Mouse (Mus musculus): ENCODE results near the gene Tmem211. TPM values are rescaled to one million over a fixed set of nuclear protein-coding genes. Genes with fewer than 3 reads are reported as not detected.

Tmem211 gene
- total and polyA plus RNA-seq, 3 experiments, result not detected

DNA sequence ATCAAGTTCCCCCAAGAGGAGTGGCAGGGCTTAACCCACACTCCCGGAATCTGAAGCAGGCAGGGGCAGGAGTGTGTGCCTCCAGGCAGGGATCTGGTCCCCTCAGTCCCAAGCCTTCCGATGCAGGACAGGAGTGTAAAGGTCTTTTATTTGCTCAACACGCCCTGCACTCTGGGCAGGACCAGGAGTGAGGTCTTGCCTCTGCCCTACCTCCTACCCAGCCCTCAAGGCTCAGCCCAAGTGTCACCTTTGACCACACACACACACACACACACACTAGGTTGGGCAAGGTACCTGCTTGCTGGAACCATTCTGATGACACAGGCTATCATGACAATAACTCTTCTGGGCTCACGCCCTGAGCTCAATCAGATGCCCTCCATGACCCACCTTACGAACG, 7.3 kb upstream of the Tmem211 start:
- no peaks in the 10 kb centered on the region for H3K4me1 ChIP-seq (ENCODE audit: control insufficient read depth in 1 of 2, insufficient read depth in 2 of 2, low read length in 2 of 2)
- TF ChIP-seq MAFK (IDR thresholded peaks at IDR 0.05; ENCODE audit: borderline replicate concordance, low read depth, low read length) (no peak), MAZ (IDR thresholded peaks at IDR 0.05; ENCODE audit: low read depth, low read length) (no peak), MYB (IDR thresholded peaks at IDR 0.05; ENCODE audit: low read depth, low read length) (no peak), POLR2AphosphoS2 (IDR thresholded peaks at IDR 0.05; ENCODE audit: low read length) (no peak), GATA1 (IDR thresholded peaks at IDR 0.05; ENCODE audit: low read depth, low read length) (no peak), BHLHE40 (IDR thresholded peaks at IDR 0.05; ENCODE audit: borderline replicate concordance, low read depth, low read length) (no peak), RCOR1 (IDR thresholded peaks at IDR 0.05; ENCODE audit: low read depth, low read length) (no peak), USF2 (IDR thresholded peaks at IDR 0.05; ENCODE audit: borderline replicate concordance in 1 of 2, insufficient read depth in 1 of 2, low read depth in 1 of 2, low read length in 2 of 2) (no peak), CHD1 (IDR thresholded peaks at IDR 0.05; ENCODE audit: low read depth, low read length) (no peak), ZMIZ1 (IDR thresholded peaks at IDR 0.05; ENCODE audit: low read depth, low read length) (no peak), SIN3A (IDR thresholded peaks at IDR 0.05; ENCODE audit: low read length) (no peak), CHD2 (IDR thresholded peaks at IDR 0.05; ENCODE audit: low read length) (no peak), SMC3 (IDR thresholded peaks at IDR 0.05; ENCODE audit: low read depth, low read length) (no peak), POLR2AphosphoS5 (IDR thresholded peaks at IDR 0.05; ENCODE audit: borderline replicate concordance, low read depth, low read length) (no peak), HCFC1 (IDR thresholded peaks at IDR 0.05; ENCODE audit: low read depth, low read length) (no peak), CTCF (IDR thresholded peaks at IDR 0.05 in 2 of 3, conservative IDR thresholded peaks at IDR 0.05 in 1 of 3; ENCODE audit: control insufficient read depth in 1 of 3, insufficient read depth in 1 of 3, low read depth in 2 of 3, low read length in 3 of 3, poor library complexity in 1 of 3, severe bottlenecking in 1 of 3) (no peak), GABPA (IDR thresholded peaks at IDR 0.05; ENCODE audit: low read depth, low read length) (no peak)
- H3K27me3 ChIP-seq (ENCODE audit: control insufficient read depth in 1 of 2, insufficient read depth in 2 of 2, low read length in 2 of 2), result no peaks in the 10 kb centered on the region; a peak in 1 of 4 replicates
- no peaks in the 10 kb centered on the region for H3K36me3 ChIP-seq (ENCODE audit: control insufficient read depth in 1 of 2, insufficient read depth in 2 of 2, low read length in 2 of 2)
- H3K4me3 ChIP-seq (ENCODE audit: control insufficient read depth in 1 of 2, insufficient read depth in 1 of 2, low read depth in 2 of 2, low read length in 2 of 2), result no peak overlapping the region
- H3K9ac ChIP-seq (ENCODE audit: control insufficient read depth, low read depth, low read length, poor library complexity, severe bottlenecking), result no peak overlapping the region
- no peaks in the 10 kb centered on the region for H3K9me3 ChIP-seq (replicated peaks; ENCODE audit: insufficient read depth, low read length)
- H3K79me2 ChIP-seq (ENCODE audit: control insufficient read depth, insufficient read depth, low read length, poor library complexity), result no peaks in the 10 kb centered on the region
- no peak overlapping the region for H3K27ac ChIP-seq (ENCODE audit: control insufficient read depth, low read depth, low read length)
- DNase-seq (ENCODE audit: low read depth, low spot score), result no peak

DNA sequence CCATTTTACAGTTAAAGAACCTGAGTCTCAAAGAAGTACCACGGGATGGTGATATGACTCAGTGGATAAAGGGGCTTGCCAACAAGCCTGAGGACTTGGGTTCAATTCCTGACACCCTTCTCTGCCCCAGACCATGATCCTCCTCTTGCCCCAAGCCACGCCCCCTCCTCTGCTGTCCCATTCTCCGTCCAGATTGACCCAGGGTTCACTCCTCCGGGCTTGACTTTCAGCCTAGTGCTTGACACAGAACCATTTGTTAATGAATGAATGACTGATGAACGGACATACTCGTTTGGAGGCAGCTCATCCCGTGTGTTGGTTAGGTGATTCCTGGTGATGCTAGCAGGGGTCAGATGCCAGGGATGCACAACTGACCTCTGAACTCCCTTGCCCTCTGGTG, 6.8 kb upstream of the Tmem211 start:
- Histone ChIP-seq H3K4me3 (ENCODE audit: control insufficient read depth in 1 of 2, insufficient read depth in 1 of 2, low read depth in 2 of 2, low read length in 2 of 2) (no peak overlapping the region), H3K4me1 (ENCODE audit: control insufficient read depth in 1 of 2, insufficient read depth in 2 of 2, low read length in 2 of 2) (no peaks in the 10 kb centered on the region), H3K27ac (ENCODE audit: control insufficient read depth, low read depth, low read length) (no peak overlapping the region), H3K36me3 (ENCODE audit: control insufficient read depth in 1 of 2, insufficient read depth in 2 of 2, low read length in 2 of 2) (no peaks in the 10 kb centered on the region), H3K9ac (ENCODE audit: control insufficient read depth, low read depth, low read length, poor library complexity, severe bottlenecking) (no peak overlapping the region), H3K27me3 (ENCODE audit: control insufficient read depth in 1 of 2, insufficient read depth in 2 of 2, low read length in 2 of 2) (no peaks in the 10 kb centered on the region; a peak in 1 of 4 replicates), H3K9me3 (replicated peaks; ENCODE audit: insufficient read depth, low read length) (no peaks in the 10 kb centered on the region), H3K79me2 (ENCODE audit: control insufficient read depth, insufficient read depth, low read length, poor library complexity) (no peaks in the 10 kb centered on the region)
- no peak for DNase-seq (ENCODE audit: low read depth, low spot score)
- no peak for TF ChIP-seq MEF2A (IDR thresholded peaks at IDR 0.05; ENCODE audit: extremely low read depth, insufficient replicate concordance, low read depth, low read length, poor library complexity, severe bottlenecking)
- TF ChIP-seq TAL1 (IDR thresholded peaks at IDR 0.05; ENCODE audit: low read length), result no peak
- no peak for TF ChIP-seq EP300 (IDR thresholded peaks at IDR 0.05; ENCODE audit: low read depth in 1 of 2, low read length in 2 of 2)
- no peak for TF ChIP-seq TCF12 (IDR thresholded peaks at IDR 0.05; ENCODE audit: low read depth, low read length)
- TF ChIP-seq ZC3H11A (IDR thresholded peaks at IDR 0.05; ENCODE audit: low read depth, low read length), result no peak
- no peak for TF ChIP-seq MAFK (IDR thresholded peaks at IDR 0.05; ENCODE audit: borderline replicate concordance, low read depth, low read length)
- TF ChIP-seq BHLHE40 (IDR thresholded peaks at IDR 0.05; ENCODE audit: borderline replicate concordance, low read depth, low read length), result no peak
- TF ChIP-seq JUND (IDR thresholded peaks at IDR 0.05; ENCODE audit: low read depth, low read length), result no peak
- no peak for TF ChIP-seq SIN3A (IDR thresholded peaks at IDR 0.05; ENCODE audit: low read length)
- no peak for TF ChIP-seq ZKSCAN1 (IDR thresholded peaks at IDR 0.05; ENCODE audit: low read depth, low read length)
- TF ChIP-seq RCOR1 (IDR thresholded peaks at IDR 0.05; ENCODE audit: low read depth, low read length), result no peak
- no peak for TF ChIP-seq MYC (IDR thresholded peaks at IDR 0.05; ENCODE audit: low read depth, low read length)
- TF ChIP-seq KAT2A (conservative IDR thresholded peaks at IDR 0.05; ENCODE audit: low read depth, low read length), result no peak
- no peak for TF ChIP-seq UBTF (IDR thresholded peaks at IDR 0.05; ENCODE audit: borderline replicate concordance, insufficient read depth, low read depth, low read length)
- no peak for TF ChIP-seq POLR2AphosphoS2 (IDR thresholded peaks at IDR 0.05; ENCODE audit: low read length)
- TF ChIP-seq MAX (IDR thresholded peaks at IDR 0.05; ENCODE audit: low read length), result no peak

Measured in MEL (cell line).